Mouse (Mus musculus) hindbrain, embryonic 16.5 days (tissue): ENCODE data around the gene Phospho1. TPM values are rescaled to one million over a fixed set of nuclear protein-coding genes. Genes with fewer than 3 reads are reported as not detected.
A peak's percentile ranks its signal among the peaks of the same experiment; 100 is the strongest.
"Not testable (repeated sequence)": the region's sequence is repeated elsewhere in the genome, so short reads cannot be mapped to it uniquely, and the experiment has no call there.

Source experiments
- ATAC-seq: fragments of 200-750 bp; cut with Nextera tagmentation; 2 replicates; pipeline ENCODE4 v1.8.0; 2017; ENCODE audit warnings: moderate TSS enrichment, moderate library complexity
- H3K27ac ChIP-seq: fragments of 300-500 bp; sonication (generic); 2 replicates; pipeline ENCODE4 v1.5.1; 2014; ENCODE audit warnings: low read depth, mild to moderate bottlenecking, control low read depth, low read length, moderate library complexity
- H3K27me3 ChIP-seq: fragments of 300-500 bp; sonication (generic); replicated peaks from 2 replicates; pipeline ENCODE4 v1.6.1; 2014; ENCODE audit warnings: low read length; ENCODE audit not compliant: control insufficient read depth, insufficient read depth
- H3K36me3 ChIP-seq: fragments of 300-500 bp; sonication (generic); 2 replicates; pipeline ENCODE4 v1.6.1; 2014; ENCODE audit warnings: mild to moderate bottlenecking, low read length, moderate library complexity, mixed read lengths; ENCODE audit not compliant: control insufficient read depth, insufficient read depth
- H3K4me1 ChIP-seq: fragments of 300-500 bp; sonication (generic); 2 replicates; pipeline ENCODE4 v1.6.1; 2014; ENCODE audit warnings: low read depth, low read length; ENCODE audit not compliant: control insufficient read depth, insufficient read depth
- H3K4me2 ChIP-seq: fragments of 300-500 bp; sonication (generic); 2 replicates; pipeline ENCODE4 v1.6.1; 2014; ENCODE audit warnings: mild to moderate bottlenecking, low read length, control low read depth, moderate library complexity
- H3K4me3 ChIP-seq: fragments of 300-500 bp; sonication (generic); 2 replicates; pipeline ENCODE4 v1.5.1; 2014; ENCODE audit warnings: mild to moderate bottlenecking, low read length, control low read depth, moderate library complexity
- H3K9ac ChIP-seq: fragments of 300-500 bp; sonication (generic); 2 replicates; pipeline ENCODE4 v1.6.1; 2014; ENCODE audit warnings: low read depth, mild to moderate bottlenecking, control low read depth, low read length, moderate library complexity
- H3K9me3 ChIP-seq: fragments of 300-500 bp; sonication (generic); 2 replicates; pipeline ENCODE4 v1.6.1; 2014; ENCODE audit warnings: mild to moderate bottlenecking, low read length, moderate library complexity; ENCODE audit not compliant: control insufficient read depth
- WGBS: fragments of 180-500 bp; shearing (Covaris S2); extraction: QIAGEN DNeasy Blood & Tissue Kit; methylation state at CpG from one replicate; pipeline ENCODE4 v1.1.7; 2014; 5-methylcytosine and 5-hydroxymethylcytosine counted together
- polyA plus RNA-seq: library from polyadenylated mRNA; unstranded; fragments of >200 nt; fragmentation: Nextera tagmentation; extraction: Ambion mirVana; gene quantifications from 2 replicates; pipeline ENCODE4 v1.2.1, GENCODE M21; 2015

Phospho1 gene
- polyA plus RNA-seq, 1 experiment from 2014 or later, result not detected

- peaks cover 14% of the 10 kb centered on the region for H3K4me1 ChIP-seq
- peak overlapping the region; percentile 83 for H3K27ac ChIP-seq
- H3K27me3 ChIP-seq, result no peaks in the 10 kb centered on the region
- peak overlapping the region; percentile 65 for H3K9ac ChIP-seq
- H3K9me3 ChIP-seq, result no peaks in the 10 kb centered on the region
- H3K4me3 ChIP-seq, result peak overlapping the region; percentile 63
- no peaks in the 10 kb centered on the region for H3K36me3 ChIP-seq
- peak overlapping the region; percentile 84 for H3K4me2 ChIP-seq
- peak; percentile 62 for ATAC-seq
- under 1% methylated on average over 35 of the region's 35 CpGs for WGBS
Measured at GRCm38 (mm10) chr11:95859468-95859855, 35.2 kb downstream of the Phospho1 start.

GRCm38 (mm10) chr11:95860071-95860490 is 35.8 kb downstream of the Phospho1 start:
- Histone ChIP-seq H3K9ac (peak overlapping the region; percentile 65), H3K36me3 (no peaks in the 10 kb centered on the region), H3K4me2 (peak overlapping the region; percentile 84), H3K27ac (peak overlapping the region; percentile 48; the same call in 1 of the 2 replicates), H3K27me3 (no peaks in the 10 kb centered on the region), H3K4me3 (peak overlapping the region; percentile 63), H3K4me1 (peaks cover 14% of the 10 kb centered on the region), H3K9me3 (no peaks in the 10 kb centered on the region)
- 33% methylated on average over 3 of the region's 3 CpGs for WGBS
- ATAC-seq, result no peak

- Histone ChIP-seq H3K27me3 (no peaks in the 10 kb centered on the region), H3K36me3 (no peaks in the 10 kb centered on the region), H3K9me3 (no peaks in the 10 kb centered on the region), H3K4me1 (peaks cover 14% of the 10 kb centered on the region), H3K4me2 (no peak overlapping the region), H3K4me3 (no peak overlapping the region), H3K27ac (no peak overlapping the region), H3K9ac (no peak overlapping the region)
- ATAC-seq, result no peak
- 96% methylated on average over 8 of the region's 8 CpGs for WGBS
Measured at GRCm38 (mm10) chr11:95861397-95861796, 37.1 kb downstream of the Phospho1 start.

- 78% methylated on average over 4 of the region's 4 CpGs for WGBS
Measured at GRCm38 (mm10) chr11:95869442-95869841, 45.1 kb downstream of the Phospho1 start.

GRCm38 (mm10) chr11:95869918-95870470 is 45.7 kb downstream of the Phospho1 start:
- H3K9ac ChIP-seq, result no peak overlapping the region
- no peaks in the 10 kb centered on the region for H3K36me3 ChIP-seq
- no peaks in the 10 kb centered on the region; the same call in 1 of the 2 replicates for H3K27me3 ChIP-seq
- H3K27ac ChIP-seq, result no peak overlapping the region
- H3K9me3 ChIP-seq, result no peaks in the 10 kb centered on the region
- H3K4me1 ChIP-seq, result no peaks in the 10 kb centered on the region
- no peak overlapping the region for H3K4me3 ChIP-seq
- no peak overlapping the region for H3K4me2 ChIP-seq
- no peak for ATAC-seq
- WGBS, result 66% methylated on average over 6 of the region's 6 CpGs

More at GRCm38 (mm10) chr11:95869442-95869841, 45.1 kb downstream of the Phospho1 start:
- Histone ChIP-seq H3K27me3 (no peaks in the 10 kb centered on the region), H3K4me1 (no peaks in the 10 kb centered on the region), H3K4me3 (no peak overlapping the region), H3K27ac (no peak overlapping the region), H3K9ac (no peak overlapping the region), H3K4me2 (no peak overlapping the region), H3K36me3 (no peaks in the 10 kb centered on the region), H3K9me3 (no peaks in the 10 kb centered on the region)
- ATAC-seq, result no peak

GRCm38 (mm10) chr11:95875804-95876203 is 51.5 kb downstream of the Phospho1 start:
- no peaks in the 10 kb centered on the region for H3K4me1 ChIP-seq
- no peaks in the 10 kb centered on the region; the same call in 1 of the 2 replicates for H3K27me3 ChIP-seq
- 31% methylated on average over 9 of the region's 9 CpGs for WGBS
- peak overlapping the region; percentile 27; the same call in 1 of the 2 replicates for H3K9ac ChIP-seq
- no peaks in the 10 kb centered on the region for H3K9me3 ChIP-seq
- peak overlapping the region; percentile 46 for H3K4me2 ChIP-seq
- no peaks in the 10 kb centered on the region for H3K36me3 ChIP-seq
- H3K4me3 ChIP-seq, result no peak overlapping the region
- ATAC-seq, result no peak
- H3K27ac ChIP-seq, result no peak overlapping the region

GRCm38 (mm10) chr11:95876296-95876695 is 52.0 kb downstream of the Phospho1 start:
- H3K36me3 ChIP-seq, result no peaks in the 10 kb centered on the region
- peak overlapping the region; percentile 27; the same call in 1 of the 2 replicates for H3K9ac ChIP-seq
- no peak overlapping the region for H3K4me3 ChIP-seq
- H3K27me3 ChIP-seq, result no peaks in the 10 kb centered on the region; the same call in 1 of the 2 replicates
- peak overlapping the region; percentile 46 for H3K4me2 ChIP-seq
- H3K9me3 ChIP-seq, result no peaks in the 10 kb centered on the region
- H3K27ac ChIP-seq, result no peak overlapping the region
- ATAC-seq, result no peak
- 20% methylated on average over 7 of the region's 7 CpGs for WGBS
- H3K4me1 ChIP-seq, result no peaks in the 10 kb centered on the region

- not testable (repeated sequence) for H3K9ac ChIP-seq, H3K27me3 ChIP-seq, H3K9me3 ChIP-seq, H3K4me3 ChIP-seq, ATAC-seq, H3K36me3 ChIP-seq, H3K4me2 ChIP-seq, H3K27ac ChIP-seq, H3K4me1 ChIP-seq
- 63% methylated on average over 2 of the region's 2 CpGs for WGBS
Measured at GRCm38 (mm10) chr11:95879861-95880260, 55.6 kb downstream of the Phospho1 start.
